Mouse (Mus musculus) embryonic facial prominence, embryonic 15.5 days (tissue): ENCODE measurements around the gene Fgf9. TPM values are rescaled to one million over a fixed set of nuclear protein-coding genes. Genes with fewer than 3 reads are reported as not detected.

Experiments used
- ATAC-seq: fragments of 200-750 bp; cut with Nextera tagmentation; 2 replicates; pipeline ENCODE4 v1.8.0; 2017; ENCODE audit warnings: low read depth, moderate TSS enrichment; ENCODE audit not compliant: insufficient number of reproducible peaks, low FRiP score, low TSS enrichment
- H3K27ac ChIP-seq: fragments of 300-500 bp; sonication (generic); replicated peaks from 2 replicates; pipeline ENCODE4 v1.5.1; 2015; ENCODE audit warnings: mild to moderate bottlenecking, inconsistent platforms
- H3K27me3 ChIP-seq: fragments of 300-500 bp; sonication (generic); 2 replicates; pipeline ENCODE4 v1.6.1; 2015; ENCODE audit warnings: inconsistent platforms
- H3K36me3 ChIP-seq: fragments of 300-500 bp; sonication (generic); 2 replicates; pipeline ENCODE4 v1.6.1; 2015; ENCODE audit warnings: mild to moderate bottlenecking, inconsistent platforms
- H3K4me1 ChIP-seq: fragments of 300-500 bp; sonication (generic); 2 replicates; pipeline ENCODE4 v1.6.1; 2015; ENCODE audit warnings: inconsistent platforms
- H3K4me2 ChIP-seq: fragments of 300-500 bp; sonication (generic); replicated peaks from 2 replicates; pipeline ENCODE4 v1.6.1; 2015; ENCODE audit warnings: mild to moderate bottlenecking, inconsistent platforms
- H3K4me3 ChIP-seq: fragments of 300-500 bp; sonication (generic); replicated peaks from 2 replicates; pipeline ENCODE4 v1.5.1; 2015; ENCODE audit warnings: mild to moderate bottlenecking, inconsistent platforms
- H3K9ac ChIP-seq: fragments of 300-500 bp; sonication (generic); 2 replicates; pipeline ENCODE4 v1.6.1; 2015; ENCODE audit warnings: inconsistent platforms
- H3K9me3 ChIP-seq: fragments of 300-500 bp; sonication (generic); replicated peaks from 2 replicates; pipeline ENCODE4 v1.6.1; 2016; ENCODE audit warnings: inconsistent platforms
- WGBS: fragments of 180-500 bp; shearing (Covaris S2); methylation state at CpG from one replicate; pipeline ENCODE4 v1.1.7; 2015; 5-methylcytosine and 5-hydroxymethylcytosine counted together
- polyA plus RNA-seq: library from polyadenylated mRNA; unstranded; fragments of >200 nt; fragmentation: Nextera tagmentation; extraction: Ambion mirVana; gene quantifications from 2 replicates; pipeline ENCODE4 v1.2.1, GENCODE M21; 2015

Fgf9 gene
- 12.5 and 13.0 TPM in 2 replicates for polyA plus RNA-seq

DNA sequence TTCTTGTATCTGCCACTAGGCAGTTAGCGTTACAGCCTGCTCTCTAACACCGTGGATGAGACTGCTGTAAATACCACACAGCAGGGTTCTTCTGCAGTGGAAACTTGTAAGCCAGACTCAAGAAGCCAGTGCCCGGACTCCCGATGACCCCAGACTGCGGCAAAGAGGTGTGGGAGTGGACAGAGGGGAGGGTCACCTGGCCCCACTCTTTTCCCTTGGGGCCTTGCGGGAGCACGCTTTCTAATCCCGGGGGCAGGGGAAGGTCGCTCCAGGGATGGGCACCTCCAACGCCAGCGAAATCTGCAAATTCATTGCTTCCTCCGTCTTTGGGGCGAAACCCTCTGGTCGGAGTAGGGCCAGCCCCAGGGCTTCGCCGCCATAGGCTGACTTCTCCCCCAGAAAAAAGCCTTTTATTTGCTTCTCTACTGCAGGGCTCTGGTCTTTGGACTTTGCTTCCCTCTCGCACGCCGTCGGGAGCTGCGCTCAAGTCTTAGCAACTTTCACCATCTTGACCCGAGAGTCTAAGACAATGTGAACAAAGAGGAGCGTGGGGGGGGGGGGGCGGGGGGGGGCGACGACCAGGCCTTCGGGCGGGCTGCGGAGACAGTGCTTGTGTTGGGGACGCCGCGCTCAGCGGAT lies at the start of gene Fgf9:
TSS of gene Fgf9 (plus strand) at position 67 of the 639 bp plus-strand sequence.
- Histone ChIP-seq H3K4me1 (peaks cover 50% of the 10 kb centered on the region), H3K4me2 (peak within 1 kb of the TSS; percentile 97), H3K27me3 (peaks cover 58% of the 10 kb centered on the region), H3K4me3 (peak within 1 kb of the TSS; percentile 59), H3K9me3 (no peaks in the 10 kb centered on the region), H3K27ac (no peak within 1 kb of the TSS), H3K36me3 (no peaks in the 10 kb centered on the region), H3K9ac (peak within 1 kb of the TSS; percentile 40)
- under 1% methylated on average over 33 of the region's 33 CpGs for WGBS
- ATAC-seq = 0 out of 2 replicates have a peak, but pooled peaks have one; percentile 1

DNA sequence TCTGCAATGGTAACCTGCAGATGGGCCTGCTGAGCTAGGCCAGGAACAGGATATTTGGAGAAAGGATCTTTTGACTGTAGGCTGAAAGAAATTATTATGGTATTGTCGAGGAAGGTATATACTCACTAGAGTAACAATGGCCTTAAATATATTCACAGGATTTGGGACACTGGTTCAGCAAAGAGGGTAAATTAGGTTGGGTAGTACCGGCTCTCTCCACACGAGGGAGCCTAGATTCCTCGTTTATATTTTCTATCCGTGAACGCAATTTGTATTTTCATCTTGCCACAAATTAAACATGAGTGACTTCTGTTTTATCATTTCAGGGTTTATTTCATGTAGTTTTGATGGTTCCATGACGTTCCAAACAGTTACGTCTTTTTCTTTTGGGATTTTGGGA lies 35.8 kb upstream of the Fgf9 start:
- Histone ChIP-seq H3K27ac (no peak overlapping the region), H3K4me2 (0 out of 2 replicates have a peak overlapping the region, but pooled peaks have one; percentile 9), H3K36me3 (no peaks in the 10 kb centered on the region), H3K4me1 (no peaks in the 10 kb centered on the region), H3K27me3 (no peaks in the 10 kb centered on the region), H3K9ac (no peak overlapping the region), H3K9me3 (no peaks in the 10 kb centered on the region), H3K4me3 (no peak overlapping the region)
- ATAC-seq = no peak
- 7% methylated on average over 8 of the region's 8 CpGs for WGBS

DNA sequence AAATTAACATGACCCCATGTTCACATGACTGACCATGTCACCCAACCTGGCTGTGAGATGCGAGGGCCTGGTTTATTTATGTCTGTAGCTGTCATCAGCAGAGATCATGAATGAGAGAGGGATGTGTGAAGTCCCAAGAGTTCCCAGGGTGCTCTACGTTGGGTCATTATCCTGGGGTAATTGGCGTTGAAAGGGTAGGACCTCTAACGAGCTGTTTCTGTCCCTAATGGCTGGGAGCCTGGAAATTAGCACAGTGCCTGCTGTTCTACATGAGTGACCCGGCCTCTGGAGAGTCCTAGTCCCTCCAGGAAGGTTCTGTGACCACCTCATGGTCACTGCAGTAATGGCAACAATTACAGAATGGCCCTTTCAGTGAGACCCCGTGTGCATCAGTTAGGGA lies 34.2 kb upstream of the Fgf9 start:
- no peaks in the 10 kb centered on the region for H3K27me3 ChIP-seq
- H3K4me1 ChIP-seq = no peaks in the 10 kb centered on the region
- H3K9me3 ChIP-seq = no peaks in the 10 kb centered on the region
- no peak; the same call in 1 of the 2 replicates for ATAC-seq
- 41% methylated on average over 6 of the region's 6 CpGs for WGBS
- no peak overlapping the region for H3K4me3 ChIP-seq
- no peak overlapping the region for H3K4me2 ChIP-seq
- H3K9ac ChIP-seq = no peak overlapping the region
- H3K36me3 ChIP-seq = no peaks in the 10 kb centered on the region
- no peak overlapping the region for H3K27ac ChIP-seq

DNA sequence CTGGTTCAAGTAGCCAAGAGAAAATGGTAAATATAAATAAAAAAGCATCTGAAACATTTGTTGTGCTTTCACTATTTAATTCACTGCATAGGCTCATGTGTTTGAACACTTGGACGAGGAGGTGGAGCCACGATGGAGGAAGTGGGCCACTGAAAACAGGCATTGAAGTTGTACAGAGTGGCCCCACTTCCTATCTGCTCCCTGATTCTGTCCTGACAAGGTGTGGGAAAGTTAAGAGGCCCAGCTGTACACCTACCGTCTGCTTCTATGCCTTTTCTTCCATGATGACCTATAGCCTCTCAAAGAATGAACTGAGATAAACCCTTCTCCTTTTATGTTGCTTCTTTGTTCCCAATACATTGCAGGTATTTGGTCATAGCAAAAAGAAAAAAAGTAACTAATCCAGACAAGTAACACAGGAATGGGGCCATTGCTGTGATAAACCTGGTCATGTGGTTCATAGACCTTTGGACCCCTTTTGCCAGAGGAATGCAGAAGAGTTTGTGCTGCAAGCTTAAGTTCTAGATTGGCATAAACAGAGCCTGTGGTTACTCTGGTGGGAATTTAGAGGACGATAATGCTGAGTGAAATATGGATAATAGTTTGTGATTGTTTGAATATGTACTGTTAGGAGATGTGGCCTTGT lies 23.6 kb upstream of the Fgf9 start:
- WGBS = 77% methylated on average over 4 of the region's 4 CpGs
- no peaks in the 10 kb centered on the region for H3K36me3 ChIP-seq
- ATAC-seq = no peak

DNA sequence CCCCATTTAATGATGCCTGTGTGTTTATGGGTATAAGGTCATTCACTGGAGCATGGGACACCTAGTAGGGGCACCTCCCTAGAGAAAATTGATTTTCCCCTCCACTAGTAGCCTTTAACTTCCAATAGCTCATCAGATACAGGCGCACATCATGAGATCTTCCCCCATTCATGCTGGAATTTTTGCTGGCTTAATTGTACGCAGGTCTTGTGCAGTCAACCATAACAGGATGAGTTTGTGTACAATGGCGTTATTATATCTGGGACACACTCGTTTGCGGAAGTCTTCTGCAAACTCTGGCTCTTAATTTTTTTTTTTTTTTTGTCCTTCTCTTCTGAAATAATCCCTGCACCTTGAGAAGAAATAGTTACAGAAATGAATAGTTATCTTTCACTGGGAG lies 19.7 kb upstream of the Fgf9 start:
- Histone ChIP-seq H3K4me1 (no peaks in the 10 kb centered on the region), H3K27ac (no peak overlapping the region), H3K36me3 (no peaks in the 10 kb centered on the region), H3K4me2 (no peak overlapping the region), H3K9me3 (no peaks in the 10 kb centered on the region), H3K9ac (no peak overlapping the region), H3K27me3 (no peaks in the 10 kb centered on the region), H3K4me3 (no peak overlapping the region)
- ATAC-seq = no peak
- WGBS = 81% methylated on average over 5 of the region's 5 CpGs

More for the DNA sequence above, 23.6 kb upstream of the Fgf9 start:
- Histone ChIP-seq H3K27me3 (no peaks in the 10 kb centered on the region), H3K4me2 (no peak overlapping the region), H3K4me1 (no peaks in the 10 kb centered on the region), H3K4me3 (no peak overlapping the region), H3K9ac (no peak overlapping the region), H3K27ac (no peak overlapping the region), H3K9me3 (no peaks in the 10 kb centered on the region)

DNA sequence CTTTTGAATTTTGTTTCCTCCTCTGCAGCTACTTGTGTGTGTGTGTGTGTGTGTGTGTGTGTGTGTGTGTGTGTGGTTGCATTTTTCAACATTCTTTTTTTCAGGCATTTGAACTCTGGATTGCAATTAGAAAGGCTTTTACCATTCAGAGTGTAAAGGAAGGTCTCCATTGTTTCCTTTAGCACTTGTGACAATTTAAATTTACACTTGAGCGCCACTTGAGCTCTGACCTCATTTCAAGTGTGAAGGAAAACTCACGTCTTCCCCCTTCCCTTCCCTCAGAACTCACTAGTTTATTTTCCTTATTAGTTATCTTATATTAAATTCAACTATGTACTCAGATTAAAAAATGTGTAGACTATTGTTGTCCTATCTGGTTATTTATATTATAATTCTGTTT lies 2.8 kb upstream of the Fgf9 start:
- H3K4me1 ChIP-seq = peaks cover 22% of the 10 kb centered on the region
- no peaks in the 10 kb centered on the region for H3K9me3 ChIP-seq
- 68% methylated on average over 2 of the region's 2 CpGs for WGBS
- ATAC-seq = no peak
- peaks cover 31% of the 10 kb centered on the region for H3K27me3 ChIP-seq
- no peak overlapping the region for H3K27ac ChIP-seq
- H3K4me3 ChIP-seq = no peak overlapping the region
- no peak overlapping the region for H3K9ac ChIP-seq
- no peak overlapping the region for H3K4me2 ChIP-seq
- H3K36me3 ChIP-seq = no peaks in the 10 kb centered on the region

DNA sequence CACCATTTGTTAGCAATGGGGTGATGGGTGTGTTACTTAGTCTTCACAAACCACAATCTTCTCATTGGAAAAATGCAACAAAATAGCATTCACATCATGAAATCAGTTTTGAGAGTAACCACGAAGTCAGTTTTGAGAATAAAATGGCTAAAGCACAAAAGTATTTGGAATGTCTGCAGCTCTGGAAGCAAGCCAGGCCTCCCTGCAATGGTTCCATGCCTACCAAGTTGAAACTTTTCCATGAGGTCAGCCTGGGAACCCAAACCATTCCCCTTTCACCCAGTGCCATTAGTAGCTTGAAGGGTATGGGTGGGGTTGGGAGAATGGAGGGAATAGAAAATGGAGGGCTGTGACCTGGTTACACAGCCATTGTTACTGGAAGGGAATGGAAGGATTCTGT lies 1.7 kb upstream of the Fgf9 start:
- Histone ChIP-seq H3K27ac (no peak overlapping the region), H3K4me2 (no peak overlapping the region), H3K4me3 (no peak overlapping the region), H3K9me3 (no peaks in the 10 kb centered on the region), H3K4me1 (peaks cover 31% of the 10 kb centered on the region), H3K9ac (no peak overlapping the region), H3K27me3 (peaks cover 40% of the 10 kb centered on the region), H3K36me3 (no peaks in the 10 kb centered on the region)
- no peak for ATAC-seq
- 49% methylated on average over 1 of the region's 1 CpGs for WGBS

DNA sequence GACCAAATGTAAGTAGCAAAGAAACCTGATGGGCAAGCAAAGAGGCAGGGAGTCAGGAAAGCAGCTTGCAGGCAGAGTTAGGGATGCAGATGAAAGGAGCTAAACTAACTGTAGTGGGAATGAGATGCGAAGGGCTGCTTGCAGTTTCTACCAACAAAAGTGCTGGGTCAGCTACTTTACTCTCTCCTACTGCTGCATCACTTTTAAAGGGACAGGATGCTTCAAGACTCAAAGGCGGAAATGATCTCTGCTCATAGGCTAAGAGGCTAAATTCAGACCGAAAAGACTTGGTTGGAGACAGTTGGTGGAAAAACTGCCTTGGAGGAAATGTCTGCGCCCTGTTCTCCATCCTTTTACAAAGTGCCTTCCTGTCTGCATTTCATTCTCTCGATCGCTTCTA lies 420 bp upstream of the Fgf9 start:
- peaks cover 44% of the 10 kb centered on the region for H3K4me1 ChIP-seq
- H3K27me3 ChIP-seq = peaks cover 52% of the 10 kb centered on the region
- H3K9ac ChIP-seq = no peak overlapping the region
- H3K36me3 ChIP-seq = no peaks in the 10 kb centered on the region
- H3K4me3 ChIP-seq = peak overlapping the region; percentile 59
- no peaks in the 10 kb centered on the region for H3K9me3 ChIP-seq
- WGBS = 5% methylated on average over 6 of the region's 6 CpGs
- H3K27ac ChIP-seq = no peak overlapping the region
- H3K4me2 ChIP-seq = peak overlapping the region; percentile 97
- ATAC-seq = no peak

DNA sequence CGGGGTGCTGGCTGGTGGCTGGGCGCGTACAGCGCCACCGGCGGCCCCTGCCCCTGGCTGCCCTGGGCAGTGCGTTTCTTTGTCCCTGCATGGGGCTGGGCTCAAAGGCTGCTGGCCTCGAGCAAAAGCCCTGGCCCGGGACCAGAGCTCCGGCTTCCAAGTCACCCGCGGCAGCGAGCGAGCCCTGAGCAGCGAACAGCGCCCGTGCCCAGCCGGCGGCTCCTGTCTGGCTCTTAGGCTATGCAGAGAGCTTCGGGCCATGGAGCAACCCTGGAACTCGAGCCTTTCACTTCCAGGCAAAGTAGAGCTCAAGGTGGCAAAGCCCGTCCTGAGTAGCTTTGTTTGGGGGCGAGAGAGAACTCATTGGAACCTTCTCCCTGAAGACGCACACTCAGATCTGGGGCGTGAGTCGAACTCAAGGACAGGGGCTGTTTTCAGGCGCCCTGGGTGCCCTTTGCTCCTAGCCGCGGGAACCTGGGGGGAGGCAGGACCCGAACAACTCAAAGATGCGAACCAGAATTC lies 834 bp downstream of the Fgf9 start:
- H3K9ac ChIP-seq = peak overlapping the region; percentile 40
- H3K36me3 ChIP-seq = no peaks in the 10 kb centered on the region
- peak overlapping the region; percentile 97 for H3K4me2 ChIP-seq
- H3K27ac ChIP-seq = no peak overlapping the region
- no peaks in the 10 kb centered on the region for H3K9me3 ChIP-seq
- WGBS = under 1% methylated on average over 31 of the region's 31 CpGs
- 0 out of 2 replicates have a peak, but pooled peaks have one; percentile 4 for ATAC-seq
- H3K27me3 ChIP-seq = peaks cover 64% of the 10 kb centered on the region
- H3K4me1 ChIP-seq = peaks cover 56% of the 10 kb centered on the region
- peak overlapping the region; percentile 59 for H3K4me3 ChIP-seq

DNA sequence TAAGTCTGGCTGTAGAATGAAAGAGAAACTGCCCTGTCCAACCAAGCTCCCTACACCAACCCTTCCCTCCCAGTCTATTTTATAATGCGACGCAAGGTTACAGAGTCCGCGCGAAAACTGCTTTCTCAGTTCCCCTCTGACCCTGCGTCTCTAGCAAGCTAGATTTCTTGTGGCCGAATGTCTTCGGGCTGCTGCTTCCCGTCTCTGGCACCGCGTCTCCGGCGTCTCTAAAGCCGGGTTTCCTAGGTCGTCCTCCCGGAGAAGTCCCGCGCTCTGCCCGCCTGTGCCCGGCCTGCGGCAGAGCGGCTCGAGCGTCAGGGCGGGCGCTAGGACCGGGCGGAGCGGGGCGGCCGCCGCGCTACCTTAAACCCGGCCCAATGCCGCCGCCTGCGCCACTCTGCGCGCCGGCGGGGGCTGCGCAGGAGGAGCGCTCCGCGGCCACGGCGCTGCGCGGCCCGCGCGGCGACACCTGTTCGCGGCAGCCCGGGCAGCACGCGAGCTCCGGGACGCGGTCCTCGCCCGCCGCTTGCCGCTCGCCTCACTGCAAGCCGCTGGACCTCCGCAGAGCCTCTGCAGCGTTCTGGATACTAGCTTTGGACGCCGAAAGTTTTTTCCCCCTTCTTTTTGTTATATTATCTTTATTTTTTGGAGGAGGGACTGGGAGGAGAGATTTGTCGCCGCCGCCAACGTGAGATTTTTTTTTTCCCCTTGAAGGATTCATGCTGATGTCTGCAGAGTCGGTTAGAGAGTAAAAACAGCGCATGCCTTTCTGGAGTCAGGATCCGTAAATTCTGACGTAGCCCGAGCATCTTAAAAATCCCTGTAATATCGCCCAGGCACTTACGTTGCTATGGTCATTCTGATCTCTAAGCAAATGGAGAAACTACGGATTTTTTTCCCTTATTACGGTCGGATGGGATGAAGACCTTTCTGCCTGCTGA lies 1.8 kb downstream of the Fgf9 start:
- H3K9me3 ChIP-seq = no peaks in the 10 kb centered on the region
- ATAC-seq = peak; percentile 83
- peaks cover 63% of the 10 kb centered on the region for H3K4me1 ChIP-seq
- H3K27me3 ChIP-seq = peaks cover 73% of the 10 kb centered on the region
- H3K9ac ChIP-seq = no peak overlapping the region; the same call in 1 of the 2 replicates
- peak overlapping the region; percentile 59 for H3K4me3 ChIP-seq
- no peaks in the 10 kb centered on the region for H3K36me3 ChIP-seq
- WGBS = under 1% methylated on average over 85 of the region's 85 CpGs
- H3K27ac ChIP-seq = peak overlapping the region; percentile 39; the same call in 1 of the 2 replicates
- peak overlapping the region; percentile 97 for H3K4me2 ChIP-seq
